Mouse (Mus musculus) kidney, adult 2 months (tissue): ENCODE data around the gene Sidt1.

Experiments
- CTCF ChIP-seq: fragments of 200-500 bp; conservative IDR thresholded peaks from 2 replicates; pipeline ENCODE4 v1.5.1; 2011; ENCODE audit warnings: low read depth, mild to moderate bottlenecking, control low read depth, low read length, moderate library complexity, mixed read lengths; ENCODE audit not compliant: insufficient read depth, insufficient read length
- POLR2A ChIP-seq: fragments of 200-500 bp; IDR thresholded peaks from one replicate; pipeline ENCODE4 v1.6.1; 2011; ENCODE audit warnings: low read depth, low read length, control low read depth

DNA sequence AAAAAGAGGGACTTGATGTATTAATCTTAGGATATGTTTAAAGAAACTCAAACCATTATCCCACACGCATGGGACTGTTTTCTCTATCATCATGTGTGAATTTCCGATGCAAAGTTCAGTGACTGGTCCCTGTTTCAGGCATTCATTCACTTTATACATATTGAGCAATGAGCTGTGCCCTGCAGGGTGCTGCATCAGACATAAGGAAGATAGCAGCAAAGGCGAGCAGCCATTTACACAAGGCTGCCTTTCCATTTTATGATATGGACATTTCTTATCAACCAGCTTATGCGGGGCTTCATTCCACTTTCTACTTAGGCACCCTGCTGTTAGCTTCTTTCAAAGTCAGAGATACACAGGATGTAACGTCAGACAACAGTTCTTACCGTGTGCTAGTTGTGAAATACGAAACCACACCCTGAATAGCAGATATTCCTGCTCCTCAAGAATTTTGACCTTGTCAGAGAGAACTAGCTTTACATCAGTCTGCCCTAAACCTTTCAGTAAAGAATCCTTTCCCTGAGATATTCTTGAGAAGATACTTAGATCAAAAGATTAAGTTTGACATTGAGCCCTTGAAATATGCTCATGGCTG is 45.5 kb downstream of the Sidt1 start:
- TF ChIP-seq CTCF (no peak), POLR2A (no peak)
